Mouse (Mus musculus) limb, embryonic 15.5 days (tissue): ENCODE data around the gene Fkbp11. TPM values are rescaled to one million over a fixed set of nuclear protein-coding genes. Genes with fewer than 3 reads are reported as not detected.
"Not testable (repeated sequence)": the region's sequence is repeated elsewhere in the genome, so short reads cannot be mapped to it uniquely, and the experiment has no call there.

Experiments used
- ATAC-seq: fragments of 200-750 bp; cut with Nextera tagmentation; 2 replicates; pipeline ENCODE4 v1.8.0; 2017; ENCODE audit warnings: low read depth, moderate TSS enrichment; ENCODE audit not compliant: insufficient number of reproducible peaks, low FRiP score, low TSS enrichment
- H3K27ac ChIP-seq: fragments of 300-500 bp; sonication (generic); 2 replicates; pipeline ENCODE4 v1.5.1; 2015; ENCODE audit warnings: moderate library complexity, mild to moderate bottlenecking, inconsistent platforms
- H3K27me3 ChIP-seq: fragments of 300-500 bp; sonication (generic); 2 replicates; pipeline ENCODE4 v1.6.1; 2015; ENCODE audit warnings: inconsistent platforms
- H3K36me3 ChIP-seq: fragments of 300-500 bp; sonication (generic); 2 replicates; pipeline ENCODE4 v1.6.1; 2015; ENCODE audit warnings: inconsistent platforms
- H3K4me1 ChIP-seq: fragments of 300-500 bp; sonication (generic); 2 replicates; pipeline ENCODE4 v1.6.1; 2015; ENCODE audit warnings: inconsistent platforms
- H3K4me2 ChIP-seq: fragments of 300-500 bp; sonication (generic); 2 replicates; pipeline ENCODE4 v1.6.1; 2015; ENCODE audit warnings: mild to moderate bottlenecking, inconsistent platforms
- H3K4me3 ChIP-seq: fragments of 300-500 bp; sonication (generic); 2 replicates; pipeline ENCODE4 v1.5.1; 2015; ENCODE audit warnings: mild to moderate bottlenecking, inconsistent platforms
- H3K9ac ChIP-seq: fragments of 300-500 bp; sonication (generic); 2 replicates; pipeline ENCODE4 v1.6.1; 2015; ENCODE audit warnings: inconsistent platforms
- H3K9me3 ChIP-seq: fragments of 300-500 bp; sonication (generic); 2 replicates; pipeline ENCODE4 v1.6.1; 2016; ENCODE audit warnings: inconsistent platforms
- WGBS: fragments of 180-500 bp; shearing (Covaris S2); methylation state at CpG from one replicate; pipeline ENCODE4 v1.1.7; 2015; 5-methylcytosine and 5-hydroxymethylcytosine counted together
- polyA plus RNA-seq: library from polyadenylated mRNA; unstranded; fragments of >200 nt; fragmentation: Nextera tagmentation; extraction: Ambion mirVana; gene quantifications from 2 replicates; pipeline ENCODE4 v1.2.1, GENCODE M21; 2015

The Fkbp11 gene
- polyA plus RNA-seq, 1 experiment from 2014 or later = 90.0 TPM

DNA sequence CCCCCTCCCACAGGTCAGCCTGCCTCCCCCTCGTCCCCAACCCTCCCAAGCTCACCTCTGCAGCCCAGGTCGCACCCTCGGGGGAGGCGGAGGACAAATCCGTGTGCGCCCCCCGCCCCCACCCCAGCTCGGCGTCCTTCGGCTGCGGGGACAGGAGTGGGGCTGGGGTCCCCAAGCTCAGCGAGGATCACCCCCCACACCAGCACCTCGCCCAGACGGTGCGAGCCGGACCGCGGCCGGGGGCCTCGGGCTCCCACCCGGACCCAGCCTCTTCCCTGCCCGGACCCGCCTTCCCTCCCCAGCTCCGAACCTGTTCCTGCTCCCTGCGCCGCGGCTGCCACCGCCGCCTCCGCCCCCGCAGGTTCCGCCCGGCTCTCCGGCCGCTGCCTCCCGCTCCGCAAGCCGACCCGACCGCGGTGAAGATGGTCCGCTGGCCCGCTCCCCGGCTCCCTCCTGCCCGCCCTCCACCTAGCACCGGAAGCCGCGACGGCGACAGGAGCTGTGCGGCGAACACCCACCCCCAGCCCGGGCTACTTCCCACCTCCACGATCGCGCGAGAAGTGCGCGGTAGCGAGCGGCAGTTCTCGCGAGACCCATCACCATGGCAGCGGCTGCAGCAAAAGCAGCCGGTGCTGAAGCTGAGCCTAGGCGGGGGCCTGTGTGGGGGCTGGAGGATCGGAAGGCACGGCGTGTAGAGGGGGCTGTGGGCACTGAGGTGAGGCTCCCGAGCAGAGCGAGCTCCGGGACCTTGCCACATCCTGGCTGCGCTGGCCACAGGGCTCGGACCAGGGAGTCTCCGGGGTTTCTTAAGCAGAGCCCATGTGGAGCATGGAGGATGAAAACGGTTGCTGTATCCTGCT, 34.9 kb upstream of the Fkbp11 start, which contains the start of gene Arf3:
Arf3 (minus strand) TSS at position 545 of the 860 bp plus-strand sequence.
- peak; percentile 92 for ATAC-seq
- H3K9ac ChIP-seq = peak within 1 kb of the TSS; percentile 82
- peak within 1 kb of the TSS; percentile 76 for H3K4me2 ChIP-seq
- WGBS = under 1% methylated on average over 53 of the region's 76 CpGs
- peak within 1 kb of the TSS; percentile 99 for H3K4me3 ChIP-seq
- peaks cover 20% of the 10 kb centered on the region for H3K4me1 ChIP-seq
- peaks cover 15% of the 10 kb centered on the region; the same call in 1 of the 2 replicates for H3K27me3 ChIP-seq
- no peaks in the 10 kb centered on the region for H3K9me3 ChIP-seq
- H3K27ac ChIP-seq = peak within 1 kb of the TSS; percentile 89
- peaks cover 24% of the 10 kb centered on the region for H3K36me3 ChIP-seq

DNA sequence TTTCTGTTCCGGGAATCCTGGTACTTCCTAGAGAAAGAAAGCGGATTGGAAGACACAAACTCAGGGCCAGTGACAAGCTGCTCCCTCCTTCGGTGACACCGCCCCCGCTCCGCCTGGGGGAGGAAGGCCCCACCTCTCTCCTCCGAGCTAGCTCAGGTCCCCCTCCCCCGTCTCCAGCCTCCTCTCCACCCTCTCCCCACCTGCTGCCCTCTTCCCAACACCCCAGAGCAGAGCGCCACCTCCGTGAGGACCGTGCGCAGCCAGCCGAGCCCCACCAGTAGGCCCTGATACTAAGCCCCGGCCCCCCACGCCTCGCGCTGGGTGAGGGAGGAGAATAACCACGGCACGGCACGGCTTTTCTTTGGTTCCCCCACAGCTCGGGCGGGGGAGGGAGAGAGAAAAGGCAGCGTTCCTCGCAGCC, 34.2 kb upstream of the Fkbp11 start:
- WGBS = under 1% methylated on average over 19 of the region's 24 CpGs
- peaks cover 15% of the 10 kb centered on the region; the same call in 1 of the 2 replicates for H3K27me3 ChIP-seq
- no peaks in the 10 kb centered on the region for H3K9me3 ChIP-seq
- peaks cover 24% of the 10 kb centered on the region for H3K36me3 ChIP-seq
- peak overlapping the region; percentile 99 for H3K4me3 ChIP-seq
- peak overlapping the region; percentile 89 for H3K27ac ChIP-seq
- H3K4me2 ChIP-seq = peak overlapping the region; percentile 76
- H3K4me1 ChIP-seq = peaks cover 20% of the 10 kb centered on the region
- peak; percentile 70 for ATAC-seq
- peak overlapping the region; percentile 82 for H3K9ac ChIP-seq

DNA sequence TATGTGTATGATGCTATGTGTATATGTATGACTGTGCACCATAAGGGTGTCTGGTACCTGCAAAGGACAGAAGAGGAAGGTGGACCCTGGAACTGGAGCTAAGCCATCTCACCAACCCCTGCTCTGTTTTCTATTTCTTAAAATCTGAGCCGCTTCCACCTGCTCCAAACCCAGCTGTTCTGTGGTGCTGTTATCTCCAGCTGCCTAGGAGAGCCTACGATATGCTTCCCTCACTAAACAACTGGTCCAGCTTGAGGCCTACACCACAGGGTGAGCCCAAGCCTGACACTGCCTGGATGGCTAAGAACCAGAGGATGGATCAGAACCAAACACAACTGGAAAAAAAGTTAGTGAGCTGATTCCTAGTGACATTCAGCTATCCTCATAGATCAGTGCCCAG, 26.1 kb upstream of the Fkbp11 start:
- Histone ChIP-seq H3K4me2 (no peak overlapping the region), H3K27me3 (no peaks in the 10 kb centered on the region), H3K9ac (no peak overlapping the region), H3K4me3 (no peak overlapping the region), H3K36me3 (peaks cover 19% of the 10 kb centered on the region; the same call in 1 of the 2 replicates), H3K9me3 (no peaks in the 10 kb centered on the region), H3K4me1 (0 out of 2 replicates have a peak, but pooled peaks cover 2% of the 10 kb centered on the region), H3K27ac (no peak overlapping the region)
- WGBS = 91% methylated on average over 2 of the region's 2 CpGs
- ATAC-seq = no peak; the same call in 1 of the 2 replicates

DNA sequence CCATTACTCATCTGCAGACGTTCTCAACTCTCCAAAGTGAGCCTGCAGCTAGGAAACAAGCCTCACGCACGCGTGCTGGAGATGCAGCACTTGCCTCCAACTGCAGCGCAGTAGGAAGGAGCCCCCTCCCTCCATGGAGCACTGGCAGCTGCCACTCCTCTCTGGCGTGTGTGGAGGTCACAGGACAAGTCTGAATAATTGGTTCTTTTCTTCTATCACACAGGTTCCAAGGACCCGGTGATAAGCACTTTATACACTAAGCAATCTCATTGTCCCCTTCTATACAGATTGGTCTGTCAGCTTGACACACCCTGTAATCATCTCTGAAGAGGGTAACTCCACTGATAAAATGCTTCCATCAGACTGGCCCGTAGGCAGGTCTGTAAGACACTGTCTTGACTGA, 25.0 kb upstream of the Fkbp11 start:
- WGBS = 78% methylated on average over 8 of the region's 8 CpGs
- ATAC-seq = no peak

DNA sequence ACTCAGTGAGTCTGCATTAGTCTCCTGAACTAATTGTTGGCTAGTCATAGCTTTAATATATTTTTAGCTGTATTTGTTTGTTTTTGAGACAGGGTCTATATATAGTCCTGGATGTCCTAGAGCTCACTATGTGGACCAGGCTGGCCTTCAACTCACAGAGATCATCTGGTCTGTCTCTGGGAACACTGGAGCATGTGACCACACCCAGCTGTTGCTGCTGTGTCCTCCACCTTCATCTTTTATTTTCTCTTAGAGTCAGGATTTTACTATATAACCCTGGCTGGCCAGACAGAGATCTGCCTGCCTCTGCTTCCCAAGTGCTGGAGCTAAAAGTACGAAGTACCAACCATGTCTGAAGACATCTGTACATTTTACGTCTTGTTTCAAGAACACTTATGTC, 21.1 kb upstream of the Fkbp11 start:
- ATAC-seq = no peak
- 93% methylated on average over 2 of the region's 2 CpGs for WGBS
- Histone ChIP-seq H3K9ac (no peak overlapping the region), H3K27me3 (no peaks in the 10 kb centered on the region), H3K4me2 (no peak overlapping the region), H3K36me3 (peaks cover 8% of the 10 kb centered on the region; the same call in 1 of the 2 replicates), H3K4me1 (peaks cover 9% of the 10 kb centered on the region; the same call in 1 of the 2 replicates), H3K4me3 (no peak overlapping the region), H3K27ac (no peak overlapping the region), H3K9me3 (no peaks in the 10 kb centered on the region)

More for the DNA sequence above, 25.0 kb upstream of the Fkbp11 start:
- Histone ChIP-seq H3K4me3 (no peak overlapping the region), H3K9me3 (no peaks in the 10 kb centered on the region), H3K4me1 (0 out of 2 replicates have a peak, but pooled peaks cover 2% of the 10 kb centered on the region), H3K27me3 (no peaks in the 10 kb centered on the region), H3K9ac (no peak overlapping the region), H3K4me2 (no peak overlapping the region), H3K27ac (no peak overlapping the region), H3K36me3 (peaks cover 10% of the 10 kb centered on the region; the same call in 1 of the 2 replicates)

DNA sequence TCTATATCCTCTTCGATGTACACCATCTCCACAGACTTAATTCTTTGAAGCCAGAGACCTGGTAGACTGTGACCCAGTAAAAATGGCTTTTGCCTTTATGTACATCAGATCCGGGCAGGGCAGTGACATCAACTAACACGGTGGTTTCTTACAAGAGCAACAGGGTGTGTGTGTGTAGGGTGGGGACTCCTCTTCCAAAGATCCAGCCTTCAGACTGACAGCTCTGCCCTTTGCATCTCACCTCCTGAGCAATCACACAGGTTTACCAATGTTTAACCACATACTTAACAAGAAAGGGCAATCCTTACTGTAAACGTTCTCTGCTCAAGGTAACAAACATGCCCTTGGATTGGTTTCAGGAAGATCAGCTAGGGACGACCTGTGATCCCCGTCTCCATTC, 19.3 kb upstream of the Fkbp11 start:
- H3K36me3 ChIP-seq = peaks cover 8% of the 10 kb centered on the region
- H3K27ac ChIP-seq = no peak overlapping the region
- no peak for ATAC-seq
- no peak overlapping the region for H3K4me2 ChIP-seq
- H3K4me1 ChIP-seq = peaks cover 15% of the 10 kb centered on the region; the same call in 1 of the 2 replicates
- WGBS = 82% methylated on average over 6 of the region's 6 CpGs
- no peak overlapping the region for H3K9ac ChIP-seq
- no peaks in the 10 kb centered on the region for H3K27me3 ChIP-seq
- H3K9me3 ChIP-seq = no peaks in the 10 kb centered on the region
- no peak overlapping the region for H3K4me3 ChIP-seq

DNA sequence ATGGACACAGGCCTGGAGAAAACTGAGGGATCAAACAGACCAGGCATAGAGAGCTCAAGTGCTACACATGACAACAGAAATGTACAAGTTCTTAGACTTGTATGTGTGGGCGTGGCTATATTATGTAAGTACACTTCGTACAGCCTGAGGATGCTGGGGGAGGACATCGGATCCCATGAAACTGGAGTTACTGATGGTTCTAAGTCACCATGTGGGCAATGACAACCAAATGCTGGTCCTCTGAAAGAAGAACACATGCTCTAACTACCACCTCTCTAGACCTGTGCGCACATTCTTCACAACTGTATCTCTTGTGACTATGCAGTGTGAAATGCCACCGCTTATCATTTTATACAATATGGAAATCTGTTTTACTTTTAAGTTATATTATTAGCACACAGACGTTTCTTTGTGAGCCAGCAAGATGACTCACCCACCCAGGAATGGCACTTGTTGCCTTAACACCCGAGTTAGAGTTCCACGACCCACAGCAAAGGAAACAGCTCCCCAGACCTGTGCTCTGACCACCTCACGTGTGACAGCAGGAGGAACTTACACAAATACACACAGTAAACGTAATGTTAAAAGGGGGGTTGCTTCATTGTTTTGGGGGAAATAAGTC, 18.5 kb upstream of the Fkbp11 start:
- 72% methylated on average over 10 of the region's 10 CpGs for WGBS

DNA sequence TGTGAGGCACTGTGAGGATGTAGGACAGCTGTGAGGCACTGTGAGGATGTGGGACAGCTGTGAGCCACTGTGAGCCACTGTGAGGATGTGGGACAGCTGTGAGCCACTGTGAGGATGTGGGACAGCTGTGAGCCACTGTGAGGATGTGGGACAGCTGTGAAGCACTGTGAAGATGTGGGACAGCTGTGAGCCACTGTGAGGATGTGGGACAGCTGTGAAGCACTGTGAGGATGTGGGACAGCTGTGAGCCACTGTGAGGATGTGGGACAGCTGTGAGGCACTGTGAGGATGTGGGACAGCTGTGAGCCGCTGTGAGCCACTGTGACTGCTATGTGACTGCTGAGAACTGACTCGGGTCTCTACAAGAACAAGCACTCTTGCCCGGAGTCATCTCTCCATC, 15.9 kb upstream of the Fkbp11 start:
- not testable (repeated sequence) for H3K9ac ChIP-seq, H3K4me3 ChIP-seq, H3K27me3 ChIP-seq, H3K27ac ChIP-seq, H3K9me3 ChIP-seq, H3K4me2 ChIP-seq, ATAC-seq
- Histone ChIP-seq H3K36me3 (peaks cover 42% of the 10 kb centered on the region), H3K4me1 (peaks cover 17% of the 10 kb centered on the region; the same call in 1 of the 2 replicates)
- 76% methylated on average over 3 of the region's 3 CpGs for WGBS

More for the DNA sequence above, 18.5 kb upstream of the Fkbp11 start:
- H3K27me3 ChIP-seq = no peaks in the 10 kb centered on the region
- ATAC-seq = no peak
- H3K9ac ChIP-seq = no peak overlapping the region
- peaks cover 17% of the 10 kb centered on the region; the same call in 1 of the 2 replicates for H3K4me1 ChIP-seq
- no peak overlapping the region for H3K27ac ChIP-seq
- H3K4me3 ChIP-seq = no peak overlapping the region
- H3K9me3 ChIP-seq = no peaks in the 10 kb centered on the region
- peaks cover 16% of the 10 kb centered on the region for H3K36me3 ChIP-seq
- H3K4me2 ChIP-seq = no peak overlapping the region

DNA sequence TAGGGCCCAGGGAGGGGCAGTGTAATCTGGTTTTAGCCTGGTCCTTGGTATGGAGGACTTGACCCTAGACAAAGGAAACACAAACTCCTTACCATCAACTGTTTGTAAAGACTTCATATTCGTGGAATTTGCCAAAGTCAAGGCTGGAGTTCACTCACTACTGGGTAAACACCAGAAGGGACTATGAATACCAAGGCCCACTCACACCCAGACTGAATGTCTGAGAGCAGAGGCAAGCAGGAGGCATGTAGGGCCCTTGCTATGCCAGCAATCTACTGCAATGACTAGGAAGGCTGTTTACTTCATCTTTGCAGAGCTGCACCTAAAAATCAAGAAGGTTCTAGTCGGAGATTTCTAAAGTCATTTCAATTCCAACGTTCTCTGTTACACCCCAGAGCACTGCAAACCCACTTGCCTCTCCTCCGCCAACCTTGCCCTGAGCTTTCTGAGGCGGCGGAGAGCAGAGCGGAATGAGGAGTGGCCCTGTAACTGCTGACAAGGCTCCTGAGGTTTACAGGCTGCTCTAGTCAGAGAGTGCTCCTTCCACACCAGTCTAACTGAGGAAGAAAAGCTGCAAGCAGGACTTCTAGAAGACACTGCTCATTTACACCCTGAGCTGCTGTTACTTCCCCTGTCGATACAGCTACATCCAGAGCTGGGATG, 14.9 kb upstream of the Fkbp11 start:
- no peak overlapping the region for H3K9ac ChIP-seq
- H3K4me2 ChIP-seq = no peak overlapping the region
- H3K36me3 ChIP-seq = peaks cover 45% of the 10 kb centered on the region
- H3K4me1 ChIP-seq = peaks cover 17% of the 10 kb centered on the region; the same call in 1 of the 2 replicates
- H3K9me3 ChIP-seq = no peaks in the 10 kb centered on the region
- no peak for ATAC-seq
- no peaks in the 10 kb centered on the region for H3K27me3 ChIP-seq
- H3K27ac ChIP-seq = no peak overlapping the region
- WGBS = 77% methylated on average over 8 of the region's 8 CpGs
- H3K4me3 ChIP-seq = no peak overlapping the region

DNA sequence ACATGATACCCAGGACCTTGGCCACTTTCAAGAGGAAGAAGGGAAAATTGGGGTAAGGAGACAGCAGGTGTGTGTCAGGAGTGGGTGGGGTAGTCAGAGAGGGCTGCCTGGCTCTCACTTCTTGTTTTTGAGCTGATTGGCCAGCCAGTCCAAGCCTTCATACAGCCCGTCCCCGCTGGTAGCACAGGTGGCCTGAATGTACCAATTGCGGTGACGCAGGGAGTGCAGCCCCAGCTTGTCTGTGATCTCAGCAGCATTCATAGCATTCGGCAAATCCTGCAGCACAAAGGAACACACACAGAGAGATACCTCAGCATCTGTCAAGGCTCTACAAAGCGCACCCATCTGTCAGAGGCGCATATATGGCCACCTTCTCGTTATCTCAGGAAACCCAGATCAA, 12.2 kb upstream of the Fkbp11 start:
- H3K36me3 ChIP-seq = peaks cover 71% of the 10 kb centered on the region
- ATAC-seq = no peak
- no peaks in the 10 kb centered on the region for H3K27me3 ChIP-seq

DNA sequence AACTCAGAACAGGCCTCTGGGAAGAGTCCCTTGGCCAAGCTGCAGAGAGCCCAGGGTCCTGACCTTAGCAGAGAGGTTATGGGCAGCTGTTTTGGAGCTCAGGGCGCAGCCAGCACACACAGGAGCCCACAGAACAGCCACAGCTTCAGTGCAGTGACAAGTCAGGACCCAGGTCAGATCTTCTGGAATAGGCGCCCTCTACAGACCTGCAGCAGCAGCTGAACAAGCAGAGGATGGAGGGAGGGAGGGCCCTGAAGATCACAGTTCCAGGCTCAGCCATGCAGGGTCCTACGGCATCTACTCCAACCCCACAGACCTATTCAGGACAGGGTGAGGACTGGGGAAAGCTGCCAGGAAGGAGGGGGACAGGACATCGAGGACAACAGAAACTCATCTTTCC, 10.8 kb upstream of the Fkbp11 start:
- Histone ChIP-seq H3K27ac (no peak overlapping the region), H3K9ac (no peak overlapping the region), H3K27me3 (no peaks in the 10 kb centered on the region), H3K4me2 (no peak overlapping the region), H3K9me3 (no peaks in the 10 kb centered on the region), H3K4me1 (peaks cover 8% of the 10 kb centered on the region; the same call in 1 of the 2 replicates), H3K36me3 (peaks cover 73% of the 10 kb centered on the region), H3K4me3 (no peak overlapping the region)
- WGBS = 70% methylated on average over 4 of the region's 4 CpGs
- no peak for ATAC-seq

More for the DNA sequence above, 12.2 kb upstream of the Fkbp11 start:
- no peak overlapping the region for H3K4me2 ChIP-seq
- peaks cover 10% of the 10 kb centered on the region; the same call in 1 of the 2 replicates for H3K4me1 ChIP-seq
- H3K9ac ChIP-seq = no peak overlapping the region
- H3K27ac ChIP-seq = no peak overlapping the region
- WGBS = 86% methylated on average over 8 of the region's 8 CpGs
- H3K4me3 ChIP-seq = no peak overlapping the region
- no peaks in the 10 kb centered on the region for H3K9me3 ChIP-seq
